Mouse (Mus musculus): ENCODE data around the gene Edn3. TPM values are rescaled to one million over a fixed set of nuclear protein-coding genes. Genes with fewer than 3 reads are reported as not detected.
A peak's percentile ranks its signal among the peaks of the same experiment; 100 is the strongest.

Gene Edn3
- 9.5 and 9.8 TPM in 2 replicates for polyA plus RNA-seq (2014; fragmentation: Nextera tagmentation; extraction: Ambion mirVana)

DNA sequence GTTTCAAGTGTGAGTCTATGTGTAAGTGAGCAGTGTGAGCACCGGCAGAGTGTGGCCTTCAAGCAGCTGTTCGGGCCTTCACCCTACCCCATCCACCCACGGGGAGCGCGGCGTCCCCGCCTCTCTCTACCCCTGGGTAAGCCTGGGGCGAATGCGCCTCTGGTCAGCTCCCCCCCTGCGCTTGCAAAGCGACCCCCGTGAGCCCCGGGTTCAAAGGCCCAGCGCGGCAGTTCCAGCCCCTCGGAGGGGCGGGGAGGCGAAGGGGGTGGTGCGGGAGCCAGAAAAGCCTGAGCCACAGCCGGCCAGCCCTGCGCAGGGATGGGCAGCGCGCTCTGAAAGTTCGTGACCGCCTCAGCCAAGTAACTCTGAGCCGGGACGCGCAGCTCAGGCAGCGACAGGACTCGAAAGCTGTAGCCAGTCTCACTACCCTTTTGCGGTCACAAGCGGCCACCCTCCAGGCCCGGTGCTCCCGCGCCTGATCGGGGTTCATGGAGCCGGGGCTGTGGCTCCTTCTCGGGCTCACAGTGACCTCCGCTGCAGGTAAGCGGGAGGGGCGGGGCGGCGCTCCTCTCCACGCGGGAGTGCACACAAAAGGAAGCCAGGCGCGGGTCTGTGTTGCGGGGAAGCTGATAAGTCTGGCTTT, at the start of gene Edn3:
TSS of gene Edn3 (plus strand) at position 141 of the 643 bp plus-strand sequence.
- Histone ChIP-seq H3K9ac (ENCODE audit: low read depth, low read length) (peak within 1 kb of the TSS; percentile 12), H3K27ac (ENCODE audit: low read depth, low read length) (no peak within 1 kb of the TSS), H3K4me3 (ENCODE audit: low read depth, low read length) (peak within 1 kb of the TSS; percentile 24), H3K27me3 (ENCODE audit: control insufficient read depth, insufficient read depth, low read length) (no peaks in the 10 kb centered on the region), H3K9me3 (ENCODE audit: control insufficient read depth, low read length) (no peaks in the 10 kb centered on the region), H3K4me2 (replicated peaks; ENCODE audit: low read depth, low read length) (peak within 1 kb of the TSS; percentile 62), H3K36me3 (ENCODE audit: control insufficient read depth, insufficient read depth, low read length) (no peaks in the 10 kb centered on the region), H3K4me1 (replicated peaks; ENCODE audit: control insufficient read depth, insufficient read depth, low read length) (no peaks in the 10 kb centered on the region)
- DNase-seq (ENCODE audit: low spot score), result peak; percentile 55
- 1% methylated on average over 48 of the region's 48 CpGs for WGBS
- ATAC-seq (ENCODE audit: low FRiP score), result peak; percentile 74

DNA sequence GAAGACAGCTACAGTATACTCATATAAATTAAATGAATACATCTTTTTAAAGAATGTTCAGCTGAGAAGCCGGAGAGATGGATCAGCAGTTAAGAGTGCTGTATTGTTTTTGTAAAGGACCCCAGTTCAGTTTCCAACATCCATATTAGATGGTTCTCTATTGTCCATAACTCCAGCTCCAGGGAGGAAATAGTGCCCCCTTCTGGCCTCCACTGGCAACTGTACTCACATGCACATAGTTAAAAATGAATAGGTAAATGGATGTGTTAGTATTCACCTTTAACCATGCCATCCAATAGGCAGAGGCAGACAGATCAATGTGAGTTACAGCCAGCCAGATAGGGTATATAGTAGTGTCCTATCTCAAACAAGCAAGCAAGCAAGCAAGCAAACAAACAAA, 48.4 kb upstream of the Edn3 start:
- no peaks in the 10 kb centered on the region for H3K4me1 ChIP-seq (replicated peaks; ENCODE audit: control insufficient read depth, insufficient read depth, low read length)
- no peaks in the 10 kb centered on the region for H3K27me3 ChIP-seq (ENCODE audit: control insufficient read depth, insufficient read depth, low read length)
- H3K9ac ChIP-seq (ENCODE audit: low read depth, low read length), result no peak overlapping the region

DNA sequence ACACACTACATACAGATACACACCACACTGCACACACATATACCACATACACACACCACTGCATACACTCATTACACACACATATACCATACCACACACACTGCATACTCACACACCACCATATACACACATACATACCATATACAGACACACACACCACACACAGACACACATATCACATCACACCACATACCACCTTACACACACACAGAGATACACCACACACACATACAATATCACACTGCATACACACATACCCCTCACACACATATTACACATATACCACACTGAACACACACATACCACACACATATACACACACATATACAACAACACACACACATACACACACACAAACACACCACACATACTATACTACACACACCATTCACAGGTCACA, 44.5 kb upstream of the Edn3 start:
- H3K36me3 ChIP-seq (ENCODE audit: control insufficient read depth, insufficient read depth, low read length), result no peaks in the 10 kb centered on the region
- H3K9me3 ChIP-seq (ENCODE audit: control insufficient read depth, low read length), result no peaks in the 10 kb centered on the region
- no peaks in the 10 kb centered on the region for H3K27me3 ChIP-seq (ENCODE audit: control insufficient read depth, insufficient read depth, low read length)
- ATAC-seq (ENCODE audit: low FRiP score), result no peak
- no peak for DNase-seq (ENCODE audit: low spot score)
- no peak overlapping the region for H3K27ac ChIP-seq (ENCODE audit: low read depth, low read length)
- H3K4me2 ChIP-seq (replicated peaks; ENCODE audit: low read depth, low read length), result no peak overlapping the region
- no peak overlapping the region for H3K9ac ChIP-seq (ENCODE audit: low read depth, low read length)
- no peak overlapping the region for H3K4me3 ChIP-seq (ENCODE audit: low read depth, low read length)
- no peaks in the 10 kb centered on the region for H3K4me1 ChIP-seq (replicated peaks; ENCODE audit: control insufficient read depth, insufficient read depth, low read length)

More for the DNA sequence above, 48.4 kb upstream of the Edn3 start:
- 100% methylated on average over 1 of the region's 1 CpGs for WGBS
- DNase-seq (ENCODE audit: low spot score) (no peak), ATAC-seq (ENCODE audit: low FRiP score) (no peak)
- Histone ChIP-seq H3K4me3 (ENCODE audit: low read depth, low read length) (no peak overlapping the region), H3K4me2 (replicated peaks; ENCODE audit: low read depth, low read length) (no peak overlapping the region), H3K27ac (ENCODE audit: low read depth, low read length) (no peak overlapping the region), H3K36me3 (ENCODE audit: control insufficient read depth, insufficient read depth, low read length) (no peaks in the 10 kb centered on the region), H3K9me3 (ENCODE audit: control insufficient read depth, low read length) (no peaks in the 10 kb centered on the region)

DNA sequence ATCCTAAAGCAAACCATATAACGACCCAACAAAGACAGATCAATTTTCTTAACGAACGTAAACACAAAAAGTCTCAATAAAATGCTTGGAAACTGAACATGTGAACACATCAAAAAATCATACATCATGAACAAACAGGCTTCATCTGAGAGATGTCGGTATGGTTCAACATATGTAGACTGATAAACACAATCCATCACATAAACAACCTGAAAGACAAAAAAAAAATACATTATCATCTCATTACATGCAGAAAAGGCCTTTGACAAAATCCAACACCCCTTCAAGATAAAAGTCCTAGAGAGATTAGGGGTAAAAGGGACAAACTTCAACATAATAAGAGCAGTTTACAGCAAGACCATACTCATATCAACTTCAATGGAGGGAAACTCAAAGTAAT, 42.6 kb upstream of the Edn3 start:
- no peaks in the 10 kb centered on the region for H3K27me3 ChIP-seq (ENCODE audit: control insufficient read depth, insufficient read depth, low read length)
- H3K9ac ChIP-seq (ENCODE audit: low read depth, low read length), result no peak overlapping the region
- no peak overlapping the region for H3K4me3 ChIP-seq (ENCODE audit: low read depth, low read length)
- H3K4me2 ChIP-seq (replicated peaks; ENCODE audit: low read depth, low read length), result no peak overlapping the region
- DNase-seq (ENCODE audit: low spot score), result no peak
- H3K36me3 ChIP-seq (ENCODE audit: control insufficient read depth, insufficient read depth, low read length), result no peaks in the 10 kb centered on the region
- H3K9me3 ChIP-seq (ENCODE audit: control insufficient read depth, low read length), result no peaks in the 10 kb centered on the region
- no peak for ATAC-seq (ENCODE audit: low FRiP score)
- H3K27ac ChIP-seq (ENCODE audit: low read depth, low read length), result no peak overlapping the region
- 93% methylated on average over 4 of the region's 4 CpGs for WGBS
- no peaks in the 10 kb centered on the region for H3K4me1 ChIP-seq (replicated peaks; ENCODE audit: control insufficient read depth, insufficient read depth, low read length)

DNA sequence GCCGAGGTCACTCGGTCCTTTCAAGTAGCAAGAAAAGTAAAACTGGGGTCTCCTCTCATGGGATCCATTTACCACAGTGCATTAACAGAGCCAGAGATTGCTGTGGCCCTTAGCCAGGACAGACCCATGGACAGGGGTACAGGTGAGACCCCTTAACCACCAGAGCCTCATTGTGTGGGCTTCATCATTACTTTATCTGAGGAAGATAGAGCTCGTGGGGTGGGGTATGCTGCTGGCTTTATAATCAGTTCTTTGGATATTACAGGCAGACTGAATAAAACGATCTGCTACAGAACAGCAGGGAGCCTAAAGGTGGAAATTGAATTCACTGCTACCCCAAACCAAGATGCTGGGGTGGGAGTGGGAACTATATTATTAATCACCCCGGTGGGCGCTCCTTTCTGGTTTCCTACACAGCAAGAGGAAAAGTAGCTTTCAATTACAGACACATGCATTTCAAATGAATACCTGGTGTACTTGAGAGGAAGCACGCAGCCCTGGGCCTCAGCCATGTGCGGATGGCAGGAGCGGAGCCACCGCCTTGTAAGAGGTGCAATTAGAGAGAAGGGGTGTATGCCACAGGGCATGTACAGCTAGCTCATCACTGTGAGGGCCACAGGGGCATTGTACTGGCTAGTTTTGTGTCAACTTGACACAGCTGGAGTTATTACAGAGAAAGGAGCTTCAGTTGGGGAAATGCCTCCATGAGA, 33.1 kb upstream of the Edn3 start:
- Histone ChIP-seq H3K9ac (ENCODE audit: low read depth, low read length) (no peak overlapping the region), H3K4me2 (replicated peaks; ENCODE audit: low read depth, low read length) (no peak overlapping the region), H3K4me1 (replicated peaks; ENCODE audit: control insufficient read depth, insufficient read depth, low read length) (no peaks in the 10 kb centered on the region), H3K36me3 (ENCODE audit: control insufficient read depth, insufficient read depth, low read length) (no peaks in the 10 kb centered on the region), H3K27ac (ENCODE audit: low read depth, low read length) (no peak overlapping the region), H3K9me3 (ENCODE audit: control insufficient read depth, low read length) (no peaks in the 10 kb centered on the region), H3K4me3 (ENCODE audit: low read depth, low read length) (no peak overlapping the region), H3K27me3 (ENCODE audit: control insufficient read depth, insufficient read depth, low read length) (no peaks in the 10 kb centered on the region)
- ATAC-seq (ENCODE audit: low FRiP score) (no peak), DNase-seq (ENCODE audit: low spot score) (no peak)
- WGBS, result 75% methylated on average over 10 of the region's 10 CpGs

DNA sequence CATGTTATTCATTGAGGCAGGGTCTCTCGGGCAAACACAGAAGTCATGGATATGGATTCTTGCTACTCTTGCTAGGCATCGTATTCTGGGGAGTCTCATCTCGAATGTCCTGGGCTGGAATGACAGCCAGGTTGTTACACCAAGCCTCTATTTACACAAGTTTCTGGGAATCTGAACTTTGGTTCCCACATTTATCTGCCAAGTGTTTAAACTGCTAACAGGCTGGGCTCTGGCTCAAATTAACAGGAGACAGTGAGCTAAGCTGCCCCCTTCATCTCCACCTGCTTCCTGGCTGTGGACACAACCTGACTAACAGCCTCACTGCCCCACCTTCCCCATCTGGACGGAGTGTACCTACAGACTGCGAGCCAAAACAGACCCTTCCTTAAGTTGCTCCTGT, 28.5 kb upstream of the Edn3 start:
- H3K4me2 ChIP-seq (replicated peaks; ENCODE audit: low read depth, low read length), result no peak overlapping the region
- H3K27ac ChIP-seq (ENCODE audit: low read depth, low read length), result no peak overlapping the region
- H3K36me3 ChIP-seq (ENCODE audit: control insufficient read depth, insufficient read depth, low read length), result no peaks in the 10 kb centered on the region
- no peak for ATAC-seq (ENCODE audit: low FRiP score)
- DNase-seq (ENCODE audit: low spot score), result no peak
- H3K4me1 ChIP-seq (replicated peaks; ENCODE audit: control insufficient read depth, insufficient read depth, low read length), result no peaks in the 10 kb centered on the region; the same call in 1 of the 2 replicates
- H3K9ac ChIP-seq (ENCODE audit: low read depth, low read length), result no peak overlapping the region
- no peaks in the 10 kb centered on the region for H3K9me3 ChIP-seq (ENCODE audit: control insufficient read depth, low read length)
- no peak overlapping the region for H3K4me3 ChIP-seq (ENCODE audit: low read depth, low read length)
- no peaks in the 10 kb centered on the region for H3K27me3 ChIP-seq (ENCODE audit: control insufficient read depth, insufficient read depth, low read length)
- WGBS, result 89% methylated on average over 5 of the region's 5 CpGs

DNA sequence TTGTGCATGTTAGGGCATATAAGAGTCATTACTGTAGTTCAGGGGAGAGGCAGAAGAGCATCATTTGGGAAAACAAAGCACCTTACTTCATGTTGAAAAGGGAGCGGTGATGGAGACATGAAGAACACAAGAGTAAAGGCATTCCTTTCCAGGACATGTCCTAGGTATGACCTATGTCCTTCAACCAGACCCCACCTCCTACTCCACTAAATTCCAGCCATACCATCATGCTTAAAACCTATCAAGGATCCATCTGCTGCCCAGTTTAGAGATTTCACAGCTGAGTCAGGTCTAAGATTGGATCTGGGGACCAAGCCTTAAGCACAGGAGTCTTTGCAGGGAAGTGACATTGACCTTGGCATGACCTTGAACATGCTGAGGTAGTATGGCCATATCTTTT, 25.1 kb upstream of the Edn3 start:
- Histone ChIP-seq H3K27ac (ENCODE audit: low read depth, low read length) (no peak overlapping the region), H3K4me2 (replicated peaks; ENCODE audit: low read depth, low read length) (no peak overlapping the region), H3K36me3 (ENCODE audit: control insufficient read depth, insufficient read depth, low read length) (no peaks in the 10 kb centered on the region), H3K4me1 (replicated peaks; ENCODE audit: control insufficient read depth, insufficient read depth, low read length) (peaks cover 1% of the 10 kb centered on the region; the same call in 1 of the 2 replicates), H3K4me3 (ENCODE audit: low read depth, low read length) (no peak overlapping the region), H3K27me3 (ENCODE audit: control insufficient read depth, insufficient read depth, low read length) (no peaks in the 10 kb centered on the region), H3K9ac (ENCODE audit: low read depth, low read length) (no peak overlapping the region), H3K9me3 (ENCODE audit: control insufficient read depth, low read length) (no peaks in the 10 kb centered on the region)
- ATAC-seq (ENCODE audit: low FRiP score) (no peak), DNase-seq (ENCODE audit: low spot score) (no peak)
- WGBS, result 97% methylated on average over 1 of the region's 1 CpGs

DNA sequence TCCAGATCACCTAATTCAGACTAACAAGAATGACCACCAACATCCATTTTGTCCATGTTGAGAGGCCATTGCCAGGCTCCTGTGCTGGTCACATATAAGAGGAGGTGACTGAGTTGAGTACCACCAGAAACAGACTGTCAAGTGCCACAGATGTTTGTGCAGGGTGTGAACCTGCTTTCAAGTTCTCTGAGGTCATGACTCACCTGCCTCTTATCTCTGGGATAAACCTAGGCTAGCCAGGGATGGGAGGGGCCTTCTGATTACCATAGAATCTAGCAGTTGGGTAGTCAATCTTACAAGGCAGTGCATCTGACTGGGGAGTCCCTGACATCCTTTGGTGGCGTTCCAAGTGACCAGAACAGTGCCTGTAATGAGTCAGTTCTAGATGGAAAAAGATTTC, 13.2 kb upstream of the Edn3 start:
- 96% methylated on average over 1 of the region's 1 CpGs for WGBS
- Histone ChIP-seq H3K9me3 (ENCODE audit: control insufficient read depth, low read length) (no peaks in the 10 kb centered on the region), H3K27me3 (ENCODE audit: control insufficient read depth, insufficient read depth, low read length) (no peaks in the 10 kb centered on the region), H3K4me1 (replicated peaks; ENCODE audit: control insufficient read depth, insufficient read depth, low read length) (no peaks in the 10 kb centered on the region), H3K9ac (ENCODE audit: low read depth, low read length) (no peak overlapping the region), H3K4me3 (ENCODE audit: low read depth, low read length) (no peak overlapping the region), H3K4me2 (replicated peaks; ENCODE audit: low read depth, low read length) (no peak overlapping the region), H3K36me3 (ENCODE audit: control insufficient read depth, insufficient read depth, low read length) (no peaks in the 10 kb centered on the region), H3K27ac (ENCODE audit: low read depth, low read length) (no peak overlapping the region)
- ATAC-seq (ENCODE audit: low FRiP score) (no peak), DNase-seq (ENCODE audit: low spot score) (no peak)

DNA sequence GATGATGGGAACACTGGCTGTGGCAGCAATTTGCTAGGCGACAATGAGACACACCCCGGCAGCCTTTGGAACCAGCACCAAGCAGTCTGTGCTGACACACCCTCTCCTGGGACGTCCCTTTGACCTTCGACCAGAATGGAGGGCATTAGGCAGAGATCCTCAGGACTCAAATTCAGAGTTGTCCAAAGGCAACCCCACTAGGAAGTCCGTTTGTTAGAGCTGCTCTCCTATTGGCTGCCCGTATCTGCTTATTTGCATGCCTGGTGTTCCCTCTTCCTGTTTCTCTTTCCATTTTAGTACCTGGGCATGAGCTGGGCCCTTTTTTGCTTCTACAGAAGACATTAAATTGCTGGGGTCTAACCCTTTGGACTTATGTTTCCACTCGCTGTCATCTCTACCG, 12.0 kb upstream of the Edn3 start:
- DNase-seq (ENCODE audit: low spot score), result no peak
- Histone ChIP-seq H3K4me3 (ENCODE audit: low read depth, low read length) (no peak overlapping the region), H3K9me3 (ENCODE audit: control insufficient read depth, low read length) (no peaks in the 10 kb centered on the region), H3K27me3 (ENCODE audit: control insufficient read depth, insufficient read depth, low read length) (no peaks in the 10 kb centered on the region), H3K4me2 (replicated peaks; ENCODE audit: low read depth, low read length) (no peak overlapping the region), H3K36me3 (ENCODE audit: control insufficient read depth, insufficient read depth, low read length) (no peaks in the 10 kb centered on the region), H3K4me1 (replicated peaks; ENCODE audit: control insufficient read depth, insufficient read depth, low read length) (no peaks in the 10 kb centered on the region), H3K9ac (ENCODE audit: low read depth, low read length) (no peak overlapping the region), H3K27ac (ENCODE audit: low read depth, low read length) (no peak overlapping the region)
- ATAC-seq (ENCODE audit: low FRiP score), result no peak
- WGBS, result 77% methylated on average over 8 of the region's 8 CpGs
